Mouse (Mus musculus) right cerebral cortex, postnatal 36 days (tissue): ENCODE data around the gene Eri3.

ENCODE experiments used
- DNase-seq, 2 experiments: peaks; one replicate each; pipeline ENCODE4 v3.0.0; 2022; ENCODE audit warnings: low spot score in 2 of 2, mixed read lengths in 1 of 2

Eri3 gene

DNA sequence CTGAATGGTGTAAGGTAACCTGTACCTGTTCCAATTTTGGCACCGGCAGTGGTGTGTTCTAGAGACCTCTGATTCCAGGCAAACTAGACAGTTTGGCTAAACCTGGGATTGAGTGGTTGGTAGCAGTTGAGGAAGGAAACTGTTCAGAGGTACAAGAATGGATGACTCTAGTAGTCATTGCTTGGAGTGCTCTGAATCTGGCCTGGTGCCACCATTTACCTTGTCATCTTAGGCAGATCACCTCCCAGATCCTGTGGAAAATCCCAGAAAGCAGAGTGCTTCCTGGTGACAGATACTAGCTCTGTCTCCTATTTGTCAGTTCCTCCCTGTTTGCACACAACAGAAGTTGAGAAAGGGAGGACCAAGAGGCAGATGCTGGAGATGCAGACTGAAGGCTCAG lies 27.4 kb downstream of the Eri3 start:
- DNase-seq: no peak

DNA sequence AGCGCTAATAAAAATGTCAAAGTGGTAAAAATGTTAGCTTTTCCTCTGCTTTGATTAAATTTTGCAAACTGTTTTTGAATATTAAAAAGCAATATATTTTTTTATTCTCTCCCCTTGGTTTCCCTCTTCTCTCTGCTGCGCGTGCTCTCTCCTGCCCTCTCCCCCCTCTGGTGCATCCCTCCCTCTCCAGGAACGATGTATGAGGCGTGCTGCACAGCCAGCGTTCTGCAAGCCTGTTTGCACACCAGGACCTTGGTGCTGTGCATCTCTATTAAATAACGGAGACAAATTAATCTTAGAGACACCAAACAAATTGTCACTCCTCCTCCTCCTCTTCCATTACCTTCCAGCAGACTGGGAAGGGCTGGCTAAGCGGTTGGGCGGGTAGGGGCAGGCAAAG lies 31.5 kb downstream of the Eri3 start:
- DNase-seq: no peak

DNA sequence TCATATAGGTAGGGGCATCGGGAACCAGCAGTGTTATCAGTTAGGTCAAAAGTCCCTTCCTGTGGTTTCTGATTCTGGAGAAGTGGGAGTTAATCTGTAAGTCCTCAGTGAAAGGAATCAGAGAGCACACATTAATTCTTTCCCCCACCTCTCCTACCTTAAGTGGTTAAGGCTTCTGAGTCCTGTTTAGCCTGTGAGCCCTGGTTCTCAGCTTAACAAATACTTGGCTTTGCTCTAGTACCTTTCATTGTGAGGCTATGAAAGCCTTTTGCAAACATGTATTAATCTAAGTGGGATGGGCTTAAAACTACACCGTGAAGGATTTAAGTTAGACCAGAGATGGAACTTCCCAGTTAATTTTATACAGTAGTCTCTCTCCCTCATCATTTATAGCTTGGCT lies 35.8 kb downstream of the Eri3 start:
- no peak for DNase-seq

DNA sequence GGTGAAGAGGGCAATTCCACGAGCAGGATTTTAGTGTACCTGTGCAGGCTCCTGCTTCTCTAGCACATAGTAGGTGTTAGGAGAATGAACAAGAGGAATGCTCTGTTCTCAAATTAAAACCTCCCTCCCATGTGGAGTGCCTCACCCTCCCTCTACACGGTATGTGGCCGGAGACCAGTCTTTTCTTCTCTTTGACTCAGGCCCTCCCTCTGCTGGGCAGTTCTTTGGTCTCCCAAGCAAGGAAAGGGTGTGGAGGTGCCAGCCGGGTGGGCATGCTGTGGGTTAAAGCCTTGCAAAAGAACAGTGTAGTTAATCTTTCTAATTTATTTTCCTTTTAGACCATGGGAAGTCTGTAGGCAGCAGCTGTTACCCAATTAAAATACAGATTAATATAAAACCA lies 37.3 kb downstream of the Eri3 start:
- no peak for DNase-seq

DNA sequence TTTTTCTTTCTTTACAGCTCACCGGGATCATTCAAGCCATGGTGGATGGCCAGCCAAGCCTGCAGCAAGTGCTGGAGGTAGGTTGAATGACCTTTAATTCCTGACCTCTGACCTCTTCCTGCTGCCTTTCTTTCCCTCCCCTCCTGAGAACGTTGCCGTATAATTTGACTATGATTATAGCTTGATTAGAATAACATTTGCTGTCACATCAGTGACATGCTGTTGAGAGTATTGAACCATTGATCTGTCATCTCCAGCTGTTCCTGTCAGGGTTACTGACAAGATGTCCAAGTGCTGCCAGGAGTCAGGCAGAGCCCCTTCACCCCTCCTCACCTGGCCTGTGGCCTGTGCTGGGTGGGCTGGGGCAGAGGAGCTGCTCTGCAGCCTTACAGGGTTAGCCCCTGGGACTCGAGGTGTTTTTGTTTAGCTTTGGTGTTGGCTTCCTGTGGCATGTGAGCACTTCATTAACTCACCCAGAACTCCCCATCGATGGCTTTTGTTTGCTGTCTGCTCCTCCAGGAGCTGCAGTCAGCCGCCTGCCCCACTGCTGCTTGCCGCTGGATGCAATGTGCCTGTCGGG lies 39.0 kb downstream of the Eri3 start:
- no peak for DNase-seq

DNA sequence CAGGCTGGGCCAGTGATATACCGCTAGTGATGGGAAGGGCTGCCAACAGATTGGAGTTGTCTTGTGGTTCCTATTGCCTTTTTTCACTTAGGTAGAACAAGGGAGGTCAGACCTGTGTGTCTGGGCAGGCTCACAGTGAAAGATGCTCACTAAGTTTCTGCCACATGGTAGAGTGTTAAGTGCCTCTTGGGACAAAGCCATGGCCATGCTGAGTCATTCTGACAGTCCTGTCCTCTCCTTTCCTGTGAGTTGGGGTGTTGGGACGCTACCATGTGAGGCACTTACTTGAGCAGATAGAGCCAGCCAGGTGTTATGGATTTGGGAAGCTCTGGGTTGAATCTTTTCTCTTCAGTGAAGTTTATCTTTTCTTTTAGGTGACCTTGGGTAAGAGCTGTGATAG lies 40.6 kb downstream of the Eri3 start:
- no peak for DNase-seq

DNA sequence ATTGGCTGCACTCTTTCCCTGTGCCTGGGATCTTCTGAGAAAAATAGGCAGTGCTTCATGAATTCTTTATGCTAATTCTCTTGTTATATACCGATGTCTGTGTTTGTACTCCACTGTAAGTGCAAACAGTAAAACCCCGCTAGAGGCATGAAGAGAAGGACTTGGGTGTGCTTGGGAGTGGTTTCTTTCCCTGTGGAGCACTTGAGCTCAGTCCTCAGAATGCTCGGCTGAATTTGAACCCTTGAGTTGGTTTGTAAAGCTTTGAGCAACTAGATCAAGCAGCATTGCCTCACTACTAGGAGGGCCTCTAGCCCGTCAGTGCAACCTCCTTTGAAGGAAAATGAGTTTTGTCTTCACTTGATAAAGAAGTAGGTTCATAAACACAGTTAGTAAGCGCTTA lies 42.0 kb downstream of the Eri3 start:
- no peak for DNase-seq

DNA sequence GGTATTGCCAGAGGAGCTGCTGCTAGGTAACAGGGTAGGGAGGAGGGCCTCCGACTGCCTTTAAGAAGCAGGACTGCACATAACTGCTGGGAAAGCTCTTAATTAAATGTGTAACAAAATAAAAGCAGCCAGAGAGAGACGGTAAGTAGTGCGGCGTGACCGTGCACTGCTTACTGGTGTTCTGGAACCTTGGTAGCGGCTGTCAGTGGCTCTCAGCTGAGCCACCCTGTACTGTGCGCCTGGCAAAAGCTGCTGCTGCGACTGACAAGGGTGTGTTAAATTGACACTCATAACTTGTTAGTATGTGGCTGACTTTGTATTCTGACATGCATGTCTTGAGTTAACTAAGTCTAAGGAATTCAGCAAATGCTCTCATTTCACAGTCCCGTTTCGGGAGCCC lies 45.1 kb downstream of the Eri3 start:
- no peak for DNase-seq

DNA sequence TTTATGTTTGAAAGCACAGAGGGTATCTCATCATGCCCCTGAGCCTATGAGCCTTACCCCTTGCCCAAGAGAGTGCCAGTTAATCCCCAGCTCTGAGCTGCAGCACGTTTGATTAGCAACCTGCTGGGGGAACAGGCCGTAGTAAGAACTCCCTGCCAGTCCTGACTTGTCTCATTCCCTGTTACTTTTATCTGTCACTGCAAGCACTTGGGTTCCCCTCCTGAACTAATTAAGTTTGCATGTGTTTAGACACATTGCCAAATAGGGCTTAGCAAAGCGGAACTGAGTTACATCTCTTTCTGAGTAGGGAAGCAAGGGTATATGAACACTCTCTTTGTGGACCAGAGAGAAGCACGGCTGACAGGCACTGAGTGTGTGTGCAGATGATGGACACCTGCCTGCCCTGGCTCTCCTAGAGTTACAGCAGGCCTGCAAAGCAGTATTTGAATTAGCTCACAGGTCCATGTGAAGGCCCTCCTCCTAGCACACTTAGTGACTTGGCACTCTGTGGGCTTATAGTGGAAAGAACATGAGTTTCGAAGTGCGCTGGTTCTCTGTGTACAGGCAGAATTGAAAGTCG lies 49.9 kb downstream of the Eri3 start:
- no peak for DNase-seq

DNA sequence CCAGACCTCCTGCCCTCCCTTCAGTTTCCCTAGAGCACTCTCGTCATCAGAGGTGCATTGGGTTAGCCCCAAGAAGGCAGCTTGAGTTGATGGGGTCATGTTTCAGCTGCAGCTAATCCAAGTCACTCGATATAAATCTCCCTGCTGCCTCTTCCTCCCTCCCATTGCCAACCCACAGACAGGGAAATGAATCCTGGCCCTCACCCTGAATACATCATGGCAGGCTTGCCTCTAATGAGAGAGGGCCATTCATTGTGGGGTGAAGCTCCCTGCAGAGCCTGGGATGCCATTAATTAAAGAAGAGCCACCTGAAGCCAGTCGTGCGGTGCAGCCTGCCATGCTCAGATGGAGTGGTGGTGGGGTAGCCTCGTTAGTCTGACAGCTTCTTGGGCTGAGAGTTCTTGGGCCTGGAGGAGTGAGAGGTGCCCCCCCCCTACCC lies 51.2 kb downstream of the Eri3 start:
- no peak for DNase-seq

DNA sequence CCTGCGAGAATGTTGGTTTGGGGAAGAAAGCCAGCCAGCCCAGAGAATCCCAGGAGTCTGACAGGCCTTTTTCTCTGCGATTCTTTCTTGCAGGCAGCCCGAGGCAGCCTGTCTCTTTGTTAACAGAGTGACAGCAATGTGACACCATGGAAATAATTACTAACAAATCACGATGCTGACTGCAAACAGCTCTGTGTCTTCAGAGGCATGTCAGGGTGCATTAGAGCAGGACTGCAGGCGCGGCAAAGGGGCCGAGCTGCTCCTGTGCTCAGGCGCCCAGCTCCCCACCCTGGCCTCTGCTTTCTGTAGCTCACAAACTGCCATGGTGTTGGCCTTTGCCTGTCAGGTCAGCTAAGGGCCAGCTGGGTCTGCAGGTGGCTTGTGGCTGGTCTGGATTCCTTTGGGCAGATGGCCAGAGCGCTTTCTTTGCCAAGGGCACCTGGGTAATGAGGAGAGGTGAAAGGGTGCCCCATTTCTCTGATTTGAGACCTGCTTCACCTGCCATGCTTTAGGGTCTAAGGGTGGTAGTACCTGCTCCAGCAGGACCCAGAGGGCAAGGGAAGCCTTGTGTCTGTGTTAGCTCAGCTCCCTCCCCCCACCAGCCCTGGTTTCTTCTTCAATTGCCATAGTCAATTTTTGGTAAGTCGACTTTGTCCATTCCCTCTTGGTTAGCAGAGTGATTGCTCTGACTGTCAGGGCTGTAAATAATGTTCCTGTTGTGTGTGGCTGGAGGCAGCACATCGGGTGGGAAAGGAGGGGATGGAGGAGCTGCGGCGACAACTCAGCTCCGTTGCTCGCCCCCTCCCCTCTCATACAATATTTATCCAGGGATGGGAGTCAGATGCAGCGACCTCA lies 55.2 kb downstream of the Eri3 start:
- no peak for DNase-seq

DNA sequence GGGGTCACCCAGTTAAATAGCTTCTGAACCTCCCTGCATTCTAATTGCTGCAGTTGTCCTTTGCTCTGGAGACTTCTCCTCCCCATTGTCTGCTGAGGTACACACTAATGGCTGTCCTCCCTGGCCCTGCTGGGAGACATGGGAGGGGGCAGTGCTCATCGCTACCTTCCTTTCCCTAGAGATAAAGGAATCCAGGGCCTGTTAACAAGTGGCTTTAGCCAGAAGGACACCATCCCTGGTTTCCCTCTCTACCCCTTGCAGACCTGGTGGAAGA lies 55.7 kb downstream of the Eri3 start:
- DNase-seq: no peak

DNA sequence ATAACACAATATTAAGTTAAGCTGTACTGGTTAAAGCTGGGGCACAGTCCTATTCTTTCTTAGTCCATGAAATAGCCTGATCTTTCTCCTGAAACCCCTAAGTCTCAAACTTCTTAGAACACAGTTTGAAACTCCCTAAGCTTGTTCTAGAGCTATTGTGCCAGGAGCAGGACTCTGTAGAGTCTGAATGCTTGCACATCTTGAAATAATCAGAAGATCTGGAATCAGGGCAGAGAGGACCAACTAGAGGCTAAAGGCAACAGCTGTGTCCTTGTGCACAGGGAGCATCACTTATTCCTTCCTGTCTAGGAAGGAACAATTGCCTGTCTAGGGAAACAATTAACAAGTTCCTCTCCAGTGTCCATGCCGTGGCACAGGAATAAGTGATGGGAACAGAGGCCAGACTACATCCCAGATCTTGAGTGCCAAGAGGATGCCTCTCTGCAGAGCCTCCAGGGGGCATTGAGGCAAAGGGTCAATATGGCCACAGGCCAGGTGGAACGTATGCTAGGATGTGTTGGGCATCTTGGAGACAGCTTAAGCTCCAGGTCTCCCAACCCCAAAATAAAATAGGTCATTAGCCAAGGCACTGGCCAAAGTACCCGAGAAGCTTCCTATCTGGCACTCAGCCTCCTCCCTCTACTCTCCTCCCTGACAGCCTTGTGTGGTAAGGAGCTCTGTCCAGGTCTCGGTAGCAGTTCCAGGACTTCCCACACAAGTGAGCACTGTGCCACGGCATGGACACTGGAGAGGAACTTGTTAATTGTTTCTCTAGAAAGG lies 56.9 kb downstream of the Eri3 start:
- DNase-seq: no peak

DNA sequence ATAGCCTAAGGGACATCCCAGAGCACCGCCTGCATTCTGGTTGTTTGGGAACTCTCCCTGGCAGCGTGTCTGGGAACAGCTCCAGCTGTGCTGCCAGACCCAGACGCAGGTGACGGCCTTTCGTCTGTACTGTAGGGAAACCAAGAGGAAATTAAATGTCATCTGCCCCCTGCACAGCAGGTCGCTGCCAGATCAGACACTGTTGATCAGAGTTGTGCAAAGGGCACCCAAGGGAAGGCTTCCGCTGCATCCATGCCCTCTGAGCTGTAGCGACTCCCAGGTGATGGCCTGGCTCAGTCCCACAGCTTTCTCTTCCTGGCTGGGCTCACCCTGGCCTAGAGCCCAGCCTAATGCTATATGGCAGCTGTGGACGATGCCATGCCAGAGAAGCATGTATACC lies 58.1 kb downstream of the Eri3 start:
- no peak for DNase-seq

DNA sequence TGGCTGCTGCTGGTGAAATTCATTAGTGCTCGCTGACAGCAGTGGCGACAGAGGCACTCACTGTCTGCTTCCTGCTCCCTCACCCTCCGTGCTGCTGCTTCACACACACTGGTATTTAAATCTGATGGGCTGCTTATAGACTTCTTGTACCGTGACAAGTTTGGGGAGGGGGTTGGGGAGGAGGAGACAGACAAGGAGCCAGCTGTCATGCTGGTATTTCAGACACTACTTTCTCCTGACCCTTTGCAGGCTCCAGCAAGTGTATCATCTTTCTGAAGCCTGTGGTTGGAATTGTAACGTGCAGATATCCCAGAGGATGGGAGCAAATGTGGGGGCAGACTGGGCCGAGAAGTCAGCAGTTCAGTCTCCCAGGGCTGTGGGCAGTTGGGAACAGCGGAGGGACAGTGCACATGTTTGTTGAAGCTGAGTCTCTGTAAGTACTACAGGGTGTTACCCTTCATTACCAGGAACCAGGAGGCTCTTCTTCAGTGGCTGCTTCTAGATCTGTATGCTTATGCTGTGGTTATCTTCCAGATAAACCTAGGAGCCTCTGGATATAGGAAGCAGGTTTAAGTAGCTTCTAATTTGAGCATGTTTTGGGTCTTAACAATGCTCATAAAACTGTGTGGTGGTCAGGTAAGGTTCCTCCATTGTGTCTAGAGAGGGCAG lies 59.3 kb downstream of the Eri3 start:
- DNase-seq: no peak

DNA sequence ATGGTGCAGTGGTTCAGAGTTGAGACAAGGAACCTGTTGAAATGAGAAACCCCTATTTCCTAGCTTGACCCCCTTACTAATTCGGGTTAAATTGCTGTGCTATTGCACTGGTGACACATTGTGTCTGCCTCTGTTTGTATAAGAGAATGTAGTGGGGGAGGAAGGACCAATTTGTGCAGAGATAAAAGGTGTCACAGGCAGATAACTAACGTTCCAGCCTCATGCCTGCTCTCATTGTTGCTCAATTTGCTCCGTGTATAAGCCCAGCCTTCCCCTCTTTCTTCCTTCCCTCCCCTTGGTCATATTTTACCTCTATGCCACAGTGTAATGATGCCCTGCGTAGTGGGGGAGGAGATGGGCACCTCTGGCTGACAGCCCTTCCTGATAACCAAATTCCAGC lies 61.2 kb downstream of the Eri3 start:
- DNase-seq: no peak

DNA sequence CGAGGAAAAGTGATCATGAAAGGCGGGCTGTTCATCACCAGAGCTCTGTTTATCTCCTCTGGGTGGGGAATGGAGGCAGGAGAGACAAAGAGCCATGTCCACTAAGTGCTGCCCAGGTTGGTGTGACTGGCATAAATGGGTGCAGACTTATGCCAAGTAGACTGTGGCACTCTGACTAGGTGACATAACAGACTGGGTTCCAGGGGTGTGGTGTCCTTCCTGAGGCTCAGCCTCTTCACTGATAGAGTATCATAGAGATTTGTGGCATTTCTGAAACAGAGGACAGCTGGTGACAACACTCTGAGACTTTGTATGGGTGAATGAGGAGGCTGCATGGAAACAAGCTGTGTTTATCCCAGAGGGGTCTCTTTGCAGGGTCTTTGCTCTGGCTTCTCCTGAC lies 61.6 kb downstream of the Eri3 start:
- DNase-seq: no peak

DNA sequence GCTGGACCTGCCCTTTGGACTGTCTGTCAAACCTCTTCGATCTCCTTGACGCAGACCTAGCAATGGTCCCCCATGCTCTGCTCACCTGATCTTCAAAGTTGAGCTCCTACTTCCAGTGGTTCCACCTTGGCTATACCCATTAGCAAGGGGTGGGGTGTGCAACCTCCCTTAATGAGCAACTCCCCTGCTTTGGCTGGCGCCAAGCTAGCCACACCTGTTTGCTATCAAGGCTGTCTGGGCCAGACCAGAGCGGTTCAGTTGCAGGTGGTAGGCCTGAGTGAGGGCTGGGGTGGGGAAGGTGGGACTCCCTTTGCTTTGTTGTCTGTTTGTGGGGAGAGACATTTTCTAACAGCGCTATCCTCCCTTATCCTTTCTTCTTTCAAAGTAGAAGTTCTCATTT lies 62.5 kb downstream of the Eri3 start:
- no peak for DNase-seq

DNA sequence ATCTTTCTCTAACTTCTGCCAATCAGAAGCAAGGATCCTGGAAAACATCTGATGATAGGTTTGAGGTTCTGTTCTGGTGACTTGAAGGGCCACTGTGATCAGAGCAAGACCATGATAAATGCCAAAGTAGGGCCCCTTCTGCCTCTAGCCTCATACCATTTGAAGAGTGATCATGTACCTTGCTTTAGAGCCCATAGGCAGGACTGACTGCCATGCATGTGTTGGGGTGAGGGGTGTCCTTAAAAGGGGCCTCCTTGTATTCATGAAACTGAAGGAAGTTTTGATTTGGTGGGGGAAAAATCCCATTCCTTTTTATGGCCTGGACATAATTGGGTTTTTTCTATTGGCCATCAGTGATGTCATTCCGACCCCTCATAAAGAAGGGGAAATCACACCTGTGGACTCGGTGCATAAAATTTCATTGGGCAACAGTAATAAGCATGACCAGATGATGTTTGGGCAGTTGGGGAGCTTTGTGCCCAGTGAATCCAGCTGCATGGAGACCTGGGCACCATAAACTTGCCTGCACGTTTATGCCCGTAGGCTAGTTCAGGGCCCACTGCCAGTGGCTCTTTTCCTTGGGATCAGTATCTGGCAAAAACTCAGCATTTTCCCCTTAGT lies 63.1 kb downstream of the Eri3 start:
- no peak for DNase-seq

DNA sequence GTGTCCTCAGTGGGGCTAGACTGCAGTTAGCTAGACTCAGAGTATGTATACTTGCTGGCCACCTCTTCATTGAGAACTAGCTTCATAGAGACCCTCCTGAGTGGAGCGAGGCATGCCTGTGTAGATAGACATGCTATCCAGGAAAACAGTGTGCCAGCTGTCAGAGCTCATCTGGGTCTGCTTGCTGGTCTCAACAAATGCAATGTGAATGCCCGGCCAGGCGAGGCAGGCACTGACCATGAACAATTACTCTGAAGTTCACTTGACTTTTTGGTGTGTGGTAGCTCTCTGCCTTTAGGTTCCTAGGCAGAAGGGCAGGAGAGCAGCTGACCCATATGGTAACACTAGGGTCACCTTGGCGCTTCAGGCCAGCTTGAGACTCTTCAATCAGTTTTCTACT lies 66.4 kb downstream of the Eri3 start:
- DNase-seq: no peak

DNA sequence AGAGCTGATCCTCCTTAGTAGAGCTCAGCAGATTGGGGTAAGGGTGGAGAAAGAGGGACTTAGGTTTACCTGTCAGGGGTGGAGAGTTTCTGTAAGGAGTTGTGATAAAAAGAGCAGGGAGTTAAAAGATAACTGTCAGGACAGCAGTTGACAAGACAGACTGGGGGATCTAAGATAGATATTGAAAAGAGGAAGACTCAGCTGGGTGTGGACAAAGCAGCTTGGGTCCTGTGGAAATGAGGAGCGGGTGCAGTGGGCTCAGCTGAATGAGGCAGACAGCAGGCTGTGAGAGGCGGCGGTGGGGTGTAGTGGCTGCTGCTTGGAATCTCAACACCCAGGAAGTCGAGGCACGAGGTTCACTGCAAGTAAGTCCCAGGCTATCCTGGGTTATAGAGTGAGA lies 72.1 kb downstream of the Eri3 start:
- DNase-seq: no peak

DNA sequence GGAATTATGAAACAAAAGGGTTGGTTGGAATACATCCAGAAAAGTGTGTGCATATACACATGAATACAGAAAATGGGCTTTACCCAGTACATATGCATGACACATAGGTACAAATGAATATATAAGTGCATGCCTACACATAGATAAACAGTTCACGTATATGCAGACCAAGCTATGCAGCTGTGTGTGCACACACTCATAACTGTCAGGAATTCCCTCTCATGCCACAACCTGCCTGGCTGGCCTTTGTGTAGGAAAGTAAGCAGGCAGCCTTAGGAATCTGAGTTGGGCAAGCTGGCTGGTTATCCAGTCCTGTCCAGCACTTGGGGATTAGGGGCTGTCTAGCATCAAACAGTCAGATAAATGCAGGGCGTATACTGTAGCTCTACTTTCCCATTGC lies 72.9 kb downstream of the Eri3 start:
- DNase-seq: no peak
